Mouse (Mus musculus) retina, postnatal 7 days (tissue): ENCODE results near the gene A430089I19Rik.
"Not testable (repeated sequence)": the region's sequence is repeated elsewhere in the genome, so short reads cannot be mapped to it uniquely, and the experiment has no call there.

ENCODE experiments used
- DNase-seq: peaks from one replicate; pipeline ENCODE4 v3.0.0-alpha.2; 2012; ENCODE audit warnings: low read depth, low spot score

The A430089I19Rik gene

GRCm38 (mm10) chr5:94306696-94307095 lies at the start of gene A430089I19Rik:
Gene A430089I19Rik (minus strand): TSS chr5:94306796.
- not testable (repeated sequence) for DNase-seq

- DNase-seq, result not testable (repeated sequence)
Measured at GRCm38 (mm10) chr5:94339449-94339848, 32.9 kb upstream of the A430089I19Rik start, which contains the start of gene AA792892. Gene AA792892 (plus strand): TSS chr5:94339749.

DNA sequence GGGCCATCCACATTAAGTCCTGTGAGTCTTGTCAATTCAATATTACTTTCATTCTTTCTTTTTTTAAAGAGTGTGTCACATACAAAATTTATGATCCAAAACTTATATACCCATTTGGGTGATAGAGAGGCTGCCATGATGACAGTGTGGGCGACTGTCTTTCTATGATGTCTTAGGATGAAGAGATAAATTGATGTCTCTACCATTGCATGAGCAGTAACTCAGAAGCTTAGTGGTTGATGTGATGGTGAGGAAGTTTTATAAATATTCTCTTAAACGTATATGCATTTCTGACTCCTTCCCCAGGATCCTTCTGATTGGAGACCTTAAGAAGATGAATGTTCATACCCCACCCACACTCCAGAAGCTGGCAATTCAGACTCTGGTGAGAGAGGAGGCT lies 7.5 kb upstream of the A430089I19Rik start, which contains the start of gene Gm6502:
Gene Gm6502, plus strand, starts transcription at position 301 of the 400 bp plus-strand sequence.
- DNase-seq, result not testable (repeated sequence)
